Mouse (Mus musculus) right cerebral cortex, postnatal 25 days (tissue): Measurements from ENCODE around the gene Cct8.
"Not testable (repeated sequence)": the region's sequence is repeated elsewhere in the genome, so short reads cannot be mapped to it uniquely, and the experiment has no call there.

Experiments used
- DNase-seq: peaks from one replicate; pipeline ENCODE4 v3.0.0; 2022

Gene Cct8

DNA sequence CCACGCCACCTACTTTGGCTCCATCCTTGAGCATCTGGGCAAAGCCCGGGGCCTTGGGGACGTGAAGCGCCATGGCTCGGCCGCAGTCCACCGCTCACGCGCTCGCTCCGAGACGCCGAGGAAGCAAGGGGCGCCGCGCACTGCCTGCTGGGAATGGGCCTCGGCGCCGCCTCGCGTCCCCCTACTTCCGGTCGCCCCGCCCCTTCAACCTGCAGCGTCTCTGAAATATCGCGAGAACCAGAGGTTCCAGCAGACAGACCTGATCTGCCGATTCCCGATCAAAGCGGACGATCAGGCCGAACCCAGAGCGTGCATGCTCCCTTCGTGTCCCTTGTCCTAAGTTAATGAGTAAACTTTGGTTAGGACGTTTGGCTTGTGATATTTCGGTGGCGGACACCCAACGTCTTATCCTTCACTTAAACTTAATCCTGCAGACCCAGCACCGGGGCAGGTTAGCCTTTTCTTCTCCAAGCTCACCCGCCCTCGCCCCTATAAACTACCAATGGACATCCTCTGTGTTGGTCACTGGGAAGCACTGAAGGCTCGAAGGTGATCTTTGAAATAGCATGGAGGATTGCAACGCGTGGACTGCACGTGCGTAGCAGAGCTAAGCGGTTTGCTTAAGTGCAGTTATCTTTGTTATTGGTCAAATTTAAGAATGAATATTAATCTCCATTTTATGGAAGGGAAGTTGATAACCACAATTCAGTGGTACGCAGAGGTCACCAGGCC, at the start of gene Cct8:
Gene Cct8 (minus strand): TSS at position 158 of the 732 bp plus-strand sequence.
- peak; percentile 97 for DNase-seq

DNA sequence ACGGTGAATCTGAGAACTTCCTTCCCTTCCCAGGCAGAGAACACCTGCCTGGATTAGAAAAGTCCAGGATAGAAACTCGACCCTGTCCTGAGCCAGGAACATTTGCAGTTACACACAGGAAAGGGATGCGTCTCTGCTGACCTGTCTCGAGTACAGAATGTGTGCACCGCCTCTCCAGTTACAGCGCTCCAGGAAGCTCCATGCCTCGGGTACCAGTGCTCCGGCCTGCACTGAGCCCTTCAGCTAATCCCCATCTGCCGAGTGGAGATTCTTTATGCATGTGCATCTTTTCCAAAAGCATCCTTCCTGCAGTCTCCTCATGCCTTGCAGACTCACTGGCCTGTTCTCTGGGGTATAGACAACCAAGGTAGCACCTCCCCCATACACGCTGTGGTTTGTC, 33.1 kb upstream of the Cct8 start:
- DNase-seq: no peak

DNA sequence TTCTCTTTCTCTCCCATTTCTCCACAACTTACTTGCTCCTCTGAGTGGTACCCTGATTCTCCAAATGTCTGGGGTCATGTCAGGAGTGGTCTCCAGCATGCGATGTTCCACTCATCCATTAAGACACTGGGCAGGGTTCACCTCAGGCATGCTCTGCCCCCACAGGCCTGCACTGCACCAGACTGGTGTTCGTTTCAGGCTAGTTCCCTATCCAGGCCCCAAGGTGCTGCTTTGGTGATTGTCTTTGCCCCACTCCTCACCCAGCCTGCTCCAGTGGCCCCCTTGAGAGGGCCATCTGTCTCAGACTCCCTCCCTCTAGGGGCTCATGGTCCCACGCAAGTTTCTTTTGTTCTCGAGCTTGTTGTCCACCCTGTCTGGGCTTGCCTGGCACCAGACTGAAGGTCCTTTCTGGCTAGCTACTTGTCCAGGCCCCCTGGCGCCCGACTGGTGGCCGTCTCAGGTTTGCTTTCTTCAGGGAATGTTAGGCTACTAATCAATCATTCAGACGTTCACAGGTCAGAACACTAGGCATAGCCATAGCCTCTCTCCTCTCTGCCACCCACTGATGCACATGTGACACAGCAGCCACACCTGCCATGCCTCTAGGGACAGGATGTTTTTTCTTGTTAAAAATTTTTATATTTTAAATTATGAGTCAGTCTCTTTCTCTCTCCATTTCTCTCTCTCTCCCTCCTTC, 32.0 kb upstream of the Cct8 start:
- no peak for DNase-seq

DNA sequence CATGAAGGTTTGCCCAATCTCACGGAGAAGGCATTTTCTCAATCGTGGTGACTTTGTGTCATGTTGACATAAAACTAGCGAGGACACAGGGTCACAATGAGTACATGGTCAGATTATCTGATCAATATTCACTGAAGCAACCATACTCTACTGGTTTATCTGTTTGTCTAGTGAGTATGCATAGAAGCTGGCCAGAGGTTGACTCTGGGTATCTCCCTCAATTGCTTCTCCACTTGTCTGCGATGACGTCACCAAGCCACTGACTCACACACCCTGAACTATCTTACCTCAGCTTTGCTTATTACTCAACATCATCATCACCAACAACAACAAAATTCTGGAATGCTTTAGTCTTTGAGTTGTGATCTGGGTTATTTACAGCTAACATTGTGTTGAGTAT, 28.6 kb upstream of the Cct8 start:
- DNase-seq: no peak

DNA sequence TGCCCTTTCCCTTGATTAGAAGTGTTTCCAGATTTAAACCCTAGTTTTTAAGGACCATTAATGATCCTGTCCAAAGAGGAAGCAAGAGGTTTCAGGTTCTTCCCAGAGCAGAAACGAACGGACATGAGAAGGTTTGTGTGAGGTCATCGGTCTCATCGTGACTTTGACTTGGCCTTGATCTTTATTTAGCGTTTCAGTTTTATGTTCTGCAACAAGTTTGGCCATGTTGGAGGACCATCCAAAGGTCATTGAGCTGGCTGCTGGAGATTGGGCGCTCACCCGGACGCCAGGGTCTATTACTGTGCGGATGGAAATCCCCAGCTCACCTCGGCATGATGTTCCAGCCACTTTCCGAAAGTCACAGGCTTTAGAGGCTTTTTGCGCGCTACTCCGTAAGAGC, 16.7 kb upstream of the Cct8 start:
- no peak for DNase-seq

DNA sequence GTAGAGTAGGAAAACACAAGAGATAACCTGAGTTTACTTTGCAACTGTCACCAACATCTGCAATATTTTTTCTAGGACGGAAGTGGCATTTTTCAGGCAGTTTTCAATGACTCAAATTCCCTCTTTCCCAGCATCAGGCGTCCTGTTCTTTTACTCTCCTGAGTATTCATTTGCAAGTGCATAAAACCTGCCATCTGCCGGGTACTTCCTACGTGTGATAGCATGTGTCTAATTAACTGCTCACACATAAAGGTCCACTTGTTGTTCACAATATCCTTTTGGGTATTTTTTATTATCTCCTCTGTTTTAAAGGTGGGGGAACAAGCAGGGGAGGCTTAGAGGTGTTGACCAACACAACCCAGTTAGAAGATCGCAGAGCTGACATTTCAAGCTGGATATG, 16.0 kb upstream of the Cct8 start:
- DNase-seq: no peak

DNA sequence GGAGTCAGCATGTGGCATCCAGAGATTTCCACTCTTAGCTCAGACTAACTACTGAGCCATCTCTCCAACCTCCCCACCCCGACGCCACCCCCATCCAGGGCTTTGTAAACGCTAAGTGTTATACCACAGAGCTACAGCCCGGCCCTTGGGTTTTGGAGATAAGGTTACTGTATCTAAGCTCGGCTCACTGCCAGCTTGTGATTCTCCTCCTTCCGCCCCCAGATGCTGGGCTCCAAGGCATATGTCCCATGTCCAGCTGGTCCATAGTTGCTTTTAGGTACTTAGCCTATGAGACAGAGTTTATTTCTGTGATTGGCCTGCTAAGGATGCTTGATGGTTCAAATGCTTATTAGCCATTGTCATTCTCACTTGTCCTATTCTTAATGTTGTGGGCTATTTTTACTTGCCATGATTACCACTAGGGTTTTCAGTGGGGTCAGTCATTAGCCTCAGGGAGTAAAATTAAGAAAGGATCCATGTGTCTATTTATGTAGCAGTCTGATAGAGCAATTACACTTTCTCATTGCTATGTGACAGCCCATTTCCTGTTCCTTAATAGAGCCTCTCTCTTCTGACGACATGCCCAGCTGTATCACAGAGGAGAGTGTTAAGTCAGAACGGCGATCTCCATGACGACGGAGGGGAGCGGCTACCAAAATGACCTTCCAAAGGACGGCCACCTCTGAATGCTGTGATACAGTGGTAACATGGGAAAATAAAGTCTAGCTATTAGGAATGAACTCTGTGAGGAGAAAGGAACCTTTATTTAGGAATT, 5.8 kb upstream of the Cct8 start:
- no peak for DNase-seq

DNA sequence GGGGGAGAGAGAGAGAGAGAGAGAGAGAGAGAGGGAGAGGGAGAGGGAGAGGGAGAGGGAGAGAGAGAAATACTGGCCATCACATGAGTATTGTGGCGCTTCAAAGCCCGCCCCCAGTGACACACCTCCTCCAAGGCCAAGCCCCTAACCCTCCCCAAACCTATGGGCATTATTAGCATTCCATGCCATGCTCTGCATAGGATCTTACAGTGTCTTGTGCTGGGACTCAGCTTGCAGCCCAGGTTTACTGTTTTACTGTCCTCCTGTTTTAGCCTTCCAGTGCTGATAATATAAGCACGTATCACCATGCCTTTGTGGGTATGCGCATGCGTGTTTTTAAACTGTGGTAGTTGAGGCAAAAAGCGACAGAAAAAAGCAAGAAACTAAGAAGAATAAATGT, 3.9 kb upstream of the Cct8 start:
- no peak for DNase-seq

DNA sequence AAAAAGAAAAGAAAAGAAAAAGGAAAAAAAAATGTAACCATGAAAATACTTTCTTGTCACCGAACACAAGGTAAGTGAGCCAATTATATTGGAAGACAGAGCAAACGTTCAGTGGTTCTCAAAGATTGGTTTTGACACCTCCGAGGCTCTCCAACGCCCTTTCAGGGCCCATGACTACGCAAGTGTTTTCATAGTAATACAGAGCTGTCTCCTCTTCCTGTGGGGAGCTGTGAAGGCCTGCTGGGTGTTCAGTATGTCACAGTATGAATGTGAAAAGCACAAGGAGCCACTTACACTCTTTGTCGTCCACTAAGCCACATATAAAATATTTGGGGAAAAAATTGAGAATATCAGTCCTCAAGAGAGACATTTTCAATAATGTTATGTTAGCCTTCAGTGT, 1.5 kb upstream of the Cct8 start:
- DNase-seq: no peak

DNA sequence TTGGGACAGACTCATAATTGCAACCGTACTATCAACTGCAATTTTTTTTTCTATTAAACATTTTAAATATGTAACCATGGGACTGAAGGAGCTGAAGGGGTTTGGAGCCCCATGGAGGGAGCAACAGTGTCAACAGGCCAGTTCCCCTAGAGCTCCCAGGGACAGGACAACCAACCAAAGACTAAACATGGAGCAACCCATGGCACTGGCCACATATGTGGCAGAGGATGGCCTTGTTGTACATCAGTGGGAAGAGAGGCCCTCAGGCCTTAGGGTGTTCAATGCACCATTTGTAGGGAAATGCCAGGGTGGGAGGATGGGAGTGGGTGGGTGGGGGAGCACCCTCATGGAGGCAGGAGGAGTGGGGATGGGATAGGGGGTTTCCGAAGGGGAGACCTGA, 1.1 kb upstream of the Cct8 start:
- DNase-seq: no peak

DNA sequence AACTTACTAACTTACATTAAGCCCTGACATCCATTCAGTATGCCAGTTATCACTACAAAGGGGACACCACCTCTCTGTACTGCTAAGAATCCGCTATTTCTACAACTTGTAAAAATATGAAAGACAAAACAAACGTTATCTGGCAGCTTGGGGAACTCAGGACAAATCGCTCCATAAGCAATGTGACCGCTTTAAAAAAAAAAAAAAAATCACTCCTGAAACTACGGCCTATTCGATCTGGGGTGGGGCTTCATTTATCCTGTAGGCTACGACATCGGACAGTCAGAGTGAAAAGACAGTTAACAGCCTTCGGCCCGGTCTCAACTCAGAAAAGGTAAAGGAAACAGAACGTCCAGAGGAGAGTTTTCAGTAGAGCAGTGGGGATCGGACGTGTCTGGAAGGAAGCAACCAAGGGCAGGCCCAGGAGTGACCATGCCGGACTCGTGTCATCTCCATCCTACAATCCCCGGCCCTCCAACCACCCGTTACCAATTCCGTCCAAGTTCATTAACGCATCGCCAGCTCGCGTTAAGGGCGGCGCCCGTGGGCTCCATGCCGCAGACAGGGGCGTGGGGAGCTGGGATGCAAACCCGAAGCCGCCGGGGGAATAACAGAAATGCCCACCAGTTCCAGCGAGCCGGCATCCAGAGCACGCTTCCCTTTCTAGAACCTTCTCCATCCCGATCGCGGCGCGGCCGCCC, 568 bp downstream of the Cct8 start:
- no peak for DNase-seq

DNA sequence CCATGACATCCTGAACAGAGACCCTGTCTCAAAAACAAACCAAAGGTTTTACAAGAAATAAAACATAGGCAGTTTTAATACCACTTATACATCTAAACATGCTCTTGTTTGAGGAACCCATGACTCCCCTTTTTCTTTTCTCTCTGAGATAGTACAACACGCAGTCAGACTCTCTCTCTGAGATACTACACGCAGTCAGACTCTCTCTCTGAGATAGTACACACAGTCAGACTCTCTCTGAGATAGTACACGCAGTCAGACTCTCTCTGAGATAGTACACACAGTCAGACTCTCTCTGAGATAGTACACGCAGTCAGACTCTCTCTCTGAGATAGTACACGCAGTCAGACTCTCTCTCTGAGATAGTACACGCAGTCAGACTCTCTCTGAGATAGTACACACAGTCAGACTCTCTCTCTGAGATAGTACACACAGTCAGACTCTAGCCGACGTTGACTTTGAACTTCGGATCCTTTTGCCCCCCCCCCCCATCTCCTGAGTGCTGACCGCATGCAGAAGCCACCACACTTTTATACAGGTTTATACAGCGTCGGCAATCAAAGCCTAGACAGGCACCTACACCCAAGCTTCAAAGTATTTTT, 3.4 kb downstream of the Cct8 start:
- not testable (repeated sequence) for DNase-seq

DNA sequence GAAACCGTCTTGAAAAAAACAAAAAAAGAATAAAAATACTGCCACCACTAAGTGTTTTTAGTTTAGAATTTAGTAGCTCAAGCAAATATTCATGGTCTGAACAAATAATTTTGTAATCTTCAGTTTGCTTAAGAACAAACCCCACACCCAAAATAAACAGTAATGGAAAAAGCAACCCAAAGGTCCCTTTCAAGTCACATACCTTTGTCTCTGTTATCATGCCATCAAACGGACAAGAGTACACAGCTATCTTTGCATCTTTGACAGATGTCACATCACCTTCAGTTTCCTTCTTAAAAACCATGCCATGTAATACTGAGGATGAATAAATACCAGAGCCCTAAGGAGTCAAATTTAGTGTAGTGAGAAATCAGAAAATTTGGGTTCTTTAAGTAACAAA, 7.1 kb downstream of the Cct8 start:
- DNase-seq: no peak

DNA sequence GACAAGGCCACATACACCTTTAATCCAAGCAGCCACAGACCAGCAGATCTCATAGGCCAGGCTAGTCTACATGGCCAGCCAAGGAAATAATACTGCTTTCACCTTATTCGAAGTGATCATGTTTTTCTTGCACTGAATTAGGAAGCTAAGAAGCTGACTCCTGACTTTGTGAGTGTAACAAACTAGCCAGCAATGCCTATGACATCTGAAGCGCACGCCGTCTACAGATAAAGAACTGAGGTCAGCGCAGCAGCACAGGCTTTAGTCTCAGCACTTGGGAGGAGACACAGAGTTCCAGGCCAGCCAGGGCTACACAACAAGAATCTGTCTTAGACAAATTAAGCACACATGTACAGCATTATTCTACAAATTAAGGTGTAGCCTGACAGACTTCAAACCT, 8.9 kb downstream of the Cct8 start:
- no peak for DNase-seq

DNA sequence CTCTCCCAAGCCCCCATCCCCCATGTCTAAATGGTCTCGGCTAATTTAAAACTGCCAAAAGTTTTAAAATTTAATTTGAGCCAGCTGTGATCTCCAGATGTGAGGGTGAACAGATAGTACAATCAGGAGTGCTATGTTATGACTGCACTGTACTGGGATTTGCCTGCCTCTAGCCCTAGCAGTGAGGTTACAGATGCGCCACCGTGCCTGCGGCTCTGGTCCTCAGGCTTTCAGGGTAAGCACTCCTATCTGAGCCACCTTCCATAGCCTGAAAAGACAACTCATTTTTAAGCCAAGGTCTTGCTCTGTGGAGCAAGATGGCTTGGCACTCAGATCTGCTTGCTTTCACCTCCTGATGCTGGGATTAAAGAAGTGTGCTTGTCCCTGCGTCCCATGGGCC, 11.3 kb downstream of the Cct8 start:
- DNase-seq: no peak

DNA sequence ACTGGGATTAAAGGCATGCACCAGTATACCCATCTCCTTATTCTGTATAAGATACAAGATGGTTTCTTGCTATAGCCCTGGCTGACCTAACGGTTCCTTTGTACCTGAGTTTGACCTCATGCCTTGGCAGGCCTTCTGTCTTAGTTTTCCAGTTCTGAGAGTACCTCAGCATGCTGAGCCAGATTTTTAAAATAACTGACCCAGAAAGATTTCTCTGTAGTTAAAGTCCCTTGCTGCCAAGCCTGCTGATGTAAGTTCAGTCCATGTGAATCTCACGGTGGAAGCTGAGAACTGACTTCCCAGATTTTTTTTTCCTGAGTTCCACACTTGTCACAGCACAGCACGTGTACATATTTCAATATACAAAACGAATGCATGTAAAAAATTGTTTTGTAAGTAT, 25.1 kb downstream of the Cct8 start:
- no peak for DNase-seq

DNA sequence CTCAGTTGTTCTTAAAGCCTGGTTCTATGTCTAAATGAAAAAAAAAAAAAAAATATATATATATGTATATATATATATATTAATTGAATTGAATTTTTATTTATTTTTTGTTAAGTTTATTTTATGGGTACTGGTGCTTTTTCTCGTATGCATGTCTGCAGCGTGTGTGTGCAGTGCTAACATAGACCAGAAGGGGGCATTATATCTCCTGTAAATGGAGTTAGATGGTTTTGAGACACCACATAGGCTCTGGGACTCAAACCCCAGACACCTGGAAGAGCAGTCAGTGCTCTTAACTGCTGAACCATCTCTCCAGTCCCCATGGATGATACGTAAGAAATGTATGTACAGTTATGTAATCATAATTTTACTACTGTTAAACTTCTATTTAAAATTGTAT, 36.9 kb downstream of the Cct8 start:
- no peak for DNase-seq

DNA sequence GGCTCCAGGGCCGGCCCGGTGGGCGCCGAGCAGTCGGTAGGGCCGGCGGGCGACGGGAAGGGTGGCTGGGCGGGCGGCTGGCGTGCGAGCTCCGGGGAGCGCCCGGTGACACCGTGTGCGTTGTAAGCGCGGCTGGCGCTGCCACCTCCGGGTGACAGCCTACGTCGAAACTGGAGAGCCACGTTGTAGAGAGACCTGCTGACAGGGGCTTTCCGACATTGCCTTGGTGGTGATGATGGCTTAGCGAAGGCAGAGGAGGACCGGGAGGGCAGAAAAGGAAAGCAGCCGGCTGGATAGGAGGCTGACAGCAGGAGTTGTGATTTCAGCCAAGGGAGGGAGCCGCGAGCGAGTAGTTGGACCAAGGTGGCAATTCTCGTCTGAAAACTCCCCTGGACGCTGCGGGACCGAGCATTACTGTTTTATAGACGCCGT, 40.5 kb downstream of the Cct8 start:
- DNase-seq: no peak

DNA sequence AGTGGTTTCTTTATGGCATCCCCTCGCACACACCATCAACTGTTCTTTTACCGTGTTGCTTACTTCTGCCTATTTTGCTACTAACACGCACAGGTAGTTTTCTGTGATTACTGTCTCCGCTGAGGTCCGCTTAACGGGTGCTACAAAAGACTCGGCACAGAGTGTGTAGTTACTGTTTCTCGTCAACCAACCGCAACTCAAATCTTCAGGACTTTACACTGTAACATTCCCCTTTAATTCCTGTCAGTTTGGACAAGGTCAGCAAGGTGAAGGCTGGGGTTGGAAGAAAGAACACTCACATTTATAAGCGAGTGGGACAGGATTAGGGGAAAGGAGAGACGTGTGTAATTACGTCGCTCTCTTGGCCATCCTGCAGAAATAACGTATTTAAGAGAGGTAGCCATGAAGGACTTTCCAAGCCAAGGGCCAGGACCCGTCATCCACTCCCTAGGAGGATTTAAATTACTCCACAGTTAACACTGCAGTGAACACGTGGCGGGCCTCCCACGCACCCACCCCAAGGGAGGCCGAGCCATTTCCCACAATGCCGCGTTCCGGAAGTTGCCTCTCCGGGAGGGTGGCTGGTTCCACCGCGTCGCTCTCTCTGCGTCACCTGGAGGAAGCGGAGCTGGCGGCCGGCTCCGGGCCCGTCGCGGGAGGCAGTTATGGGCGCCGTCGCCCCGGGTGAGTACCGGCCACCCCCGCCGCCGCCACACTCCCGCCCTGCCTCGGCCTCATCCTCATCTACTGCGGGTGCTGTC, 41.1 kb downstream of the Cct8 start, which contains the start of gene Usp16:
Gene Usp16 (plus strand): TSS at position 285 of the 761 bp plus-strand sequence.
- peak; percentile 96 for DNase-seq

DNA sequence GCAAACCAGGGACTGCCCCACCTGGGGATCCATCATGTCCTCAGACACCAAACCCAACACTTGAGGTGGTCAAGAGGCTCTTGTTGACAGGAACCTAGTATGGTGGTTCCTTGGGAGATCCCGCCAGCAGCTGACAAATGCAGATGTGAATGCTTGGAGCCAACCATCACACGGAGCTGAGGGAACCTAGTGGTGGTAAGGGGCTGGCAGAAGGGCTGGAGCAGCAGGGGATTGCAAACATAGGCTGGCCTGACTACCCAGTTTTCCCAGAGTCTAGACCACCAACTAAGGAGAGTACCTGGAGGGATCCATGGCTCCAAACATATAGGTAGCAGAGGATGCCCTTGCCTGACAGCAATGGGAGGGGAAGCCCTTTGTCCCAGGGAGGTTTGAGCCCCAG, 42.4 kb downstream of the Cct8 start:
- DNase-seq: no peak

DNA sequence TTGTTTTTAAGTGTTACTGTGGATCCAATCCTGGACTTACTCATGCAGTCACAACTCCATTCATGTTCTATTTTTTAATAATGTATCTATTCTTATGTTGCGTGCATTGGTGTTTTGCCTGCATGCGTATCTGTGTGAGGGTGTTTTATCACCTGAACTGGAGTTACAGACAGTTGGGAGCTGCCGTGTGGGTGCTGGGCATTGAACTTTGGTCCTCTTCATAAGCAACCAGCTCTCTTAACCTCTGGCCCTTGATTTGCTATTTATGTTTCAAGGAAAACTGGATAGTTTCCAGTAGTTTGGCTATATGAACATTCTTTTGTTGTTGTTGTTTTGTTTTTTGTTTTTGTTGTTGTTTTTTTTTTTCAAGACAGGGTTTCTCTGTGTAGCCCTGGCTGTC, 50.1 kb downstream of the Cct8 start:
- no peak for DNase-seq

DNA sequence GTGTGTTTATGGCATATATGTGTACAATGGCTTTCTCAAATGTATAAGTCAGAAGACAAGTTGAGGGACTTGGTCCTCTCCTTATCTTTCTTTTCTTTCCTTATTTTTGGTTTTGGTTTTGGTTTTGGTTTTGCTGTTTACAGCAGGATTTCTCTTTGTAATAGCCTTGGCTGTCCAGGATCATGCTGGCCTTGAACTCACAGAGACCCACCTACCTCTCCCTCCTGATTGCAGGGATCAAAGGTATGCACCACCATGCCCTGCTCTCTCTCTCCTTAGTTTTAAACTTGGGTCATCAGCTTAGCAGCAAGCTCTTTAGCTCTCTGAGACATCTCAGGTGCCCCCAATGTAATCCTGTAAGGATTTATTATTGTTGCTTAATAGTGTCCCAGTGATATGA, 50.6 kb downstream of the Cct8 start:
- DNase-seq: no peak
